ENCODE assay signal across 8 mouse cellular contexts in genomic region chr8:102786467-102787360, GRCm38 (mm10). TPM values are rescaled to one million over a fixed set of nuclear protein-coding genes. Genes with fewer than 3 reads are reported as not detected.
DNase-seq lines count a peak whose midpoint lies in the region; ATAC-seq lines count a peak whose summit lies in the region.
"Had no signal": no experiment of that assay in that cellular context is flagged by ENCODE, and none has a peak within 500 bp of the region (broad histone marks: within the 10 kb centered on the region; RNA-seq: fewer than 3 reads in every experiment).

No protein-coding gene starts in this region.

- H3K4me2 ChIP-seq in lung, embryonic 15.5 days, result peak overlapping the region; percentile 82
- H3K4me2 ChIP-seq in forebrain, embryonic 11.5 days (ENCODE audit: low read depth, low read length, severe bottlenecking), result peak overlapping the region; percentile 78
- peak overlapping the region; percentile 96 for H3K4me2 ChIP-seq in hindbrain, embryonic 15.5 days
- H3K4me2 ChIP-seq in midbrain, embryonic 12.5 days (replicated peaks), result peak overlapping the region; percentile 87

- H3K9ac ChIP-seq in lung, embryonic 15.5 days, result peak overlapping the region; percentile 89
- H3K9ac ChIP-seq in forebrain, embryonic 11.5 days (ENCODE audit: low read length), result peak overlapping the region; percentile 89
- H3K9ac ChIP-seq in hindbrain, embryonic 15.5 days, result peak overlapping the region; percentile 32
- peak overlapping the region; percentile 44 for H3K9ac ChIP-seq in midbrain, embryonic 12.5 days (replicated peaks)

- peak overlapping the region; percentile 78 for H3K4me3 ChIP-seq in lung, embryonic 15.5 days
- H3K4me3 ChIP-seq in forebrain, embryonic 11.5 days (ENCODE audit: low read depth, low read length), result peak overlapping the region; percentile 68
- H3K4me3 ChIP-seq in hindbrain, embryonic 15.5 days, result peak overlapping the region; percentile 94
- peak overlapping the region; percentile 72 for H3K4me3 ChIP-seq in midbrain, embryonic 12.5 days

- H3K9me3 ChIP-seq in lung, embryonic 15.5 days, result no peaks in the 10 kb centered on the region
- no peaks in the 10 kb centered on the region for H3K9me3 ChIP-seq in forebrain, embryonic 11.5 days (ENCODE audit: control insufficient read depth, low read length)
- no peaks in the 10 kb centered on the region for H3K9me3 ChIP-seq in hindbrain, embryonic 15.5 days
- H3K9me3 ChIP-seq in midbrain, embryonic 12.5 days, result no peaks in the 10 kb centered on the region

- 0 out of 2 replicates have a peak, but pooled peaks cover 10% of the 10 kb centered on the region for H3K4me1 ChIP-seq in lung, embryonic 15.5 days
- H3K4me1 ChIP-seq in forebrain, embryonic 11.5 days (replicated peaks; ENCODE audit: control insufficient read depth, insufficient read depth, low read length), result 0 out of 2 replicates have a peak, but pooled peaks cover 4% of the 10 kb centered on the region
- H3K4me1 ChIP-seq in hindbrain, embryonic 15.5 days (replicated peaks), result peaks cover 23% of the 10 kb centered on the region
- H3K4me1 ChIP-seq in midbrain, embryonic 12.5 days, result peaks cover 23% of the 10 kb centered on the region

- DNase-seq in lung, postnatal 25 days (ENCODE audit: low spot score), result no peak
- peak; percentile 75 for DNase-seq in forebrain, embryonic 11.5 days (ENCODE audit: low spot score)
- DNase-seq in cerebellum, postnatal 25 days, result no peak
- no peak for DNase-seq in thymus, adult 18-20 months

- peak overlapping the region; percentile 96 for H3K27ac ChIP-seq in lung, embryonic 15.5 days
- no peak overlapping the region for H3K27ac ChIP-seq in forebrain, embryonic 11.5 days (ENCODE audit: low read depth, low read length)
- peak overlapping the region; percentile 7; the same call in 1 of the 2 replicates for H3K27ac ChIP-seq in hindbrain, embryonic 15.5 days (replicated peaks)
- H3K27ac ChIP-seq in midbrain, embryonic 12.5 days (replicated peaks), result no peak overlapping the region
- H3K27ac ChIP-seq: macrophage had no signal

- H3K36me3 ChIP-seq in lung, embryonic 15.5 days, result no peaks in the 10 kb centered on the region
- no peaks in the 10 kb centered on the region for H3K36me3 ChIP-seq in forebrain, embryonic 11.5 days (ENCODE audit: control insufficient read depth, insufficient read depth, low read length)
- H3K36me3 ChIP-seq in hindbrain, embryonic 15.5 days, result no peaks in the 10 kb centered on the region
- H3K36me3 ChIP-seq in midbrain, embryonic 12.5 days, result no peaks in the 10 kb centered on the region

- peak; percentile 45 for ATAC-seq in lung, embryonic 15.5 days (ENCODE audit: borderline replicate concordance, extremely low read depth, low FRiP score, low TSS enrichment)
- no peak for ATAC-seq in forebrain, embryonic 11.5 days (replicated peaks; ENCODE audit: low FRiP score)
- no peak for ATAC-seq in hindbrain, embryonic 15.5 days (ENCODE audit: low FRiP score, low read depth)
- no peak for ATAC-seq in midbrain, embryonic 12.5 days (ENCODE audit: low FRiP score, low read depth)

- H3K27me3 ChIP-seq in lung, embryonic 15.5 days, result peaks cover 19% of the 10 kb centered on the region; the same call in 1 of the 2 replicates
- H3K27me3 ChIP-seq in forebrain, embryonic 11.5 days (ENCODE audit: control insufficient read depth, insufficient read depth, low read length), result peaks cover 3% of the 10 kb centered on the region
- peaks cover 4% of the 10 kb centered on the region for H3K27me3 ChIP-seq in hindbrain, embryonic 15.5 days
- H3K27me3 ChIP-seq in midbrain, embryonic 12.5 days, result peaks cover 49% of the 10 kb centered on the region

- whole genome bisulfite sequencing in lung, embryonic 15.5 days, result 3% methylated on average over 30 of the region's 31 CpGs
- 6% methylated on average over 27 of the region's 31 CpGs for WGBS in forebrain, embryonic 11.5 days
- 4% methylated on average over 31 of the region's 31 CpGs for WGBS in hindbrain, embryonic 15.5 days
- 5% methylated on average over 31 of the region's 31 CpGs for WGBS in midbrain, embryonic 12.5 days

RNA-seq across cellular contexts. Expression of gene Cdh11, which starts 1.3 kb away (rescaled TPM):
- polyA plus RNA-seq in lung, embryonic 15.5 days (2015; fragmentation: Nextera tagmentation; extraction: Ambion mirVana), result 177 and 178 TPM in 2 replicates
- 74.5 and 83.7 TPM in 2 replicates for polyA plus RNA-seq in forebrain, embryonic 11.5 days (2014; fragmentation: Nextera tagmentation; extraction: Ambion mirVana)
- polyA plus RNA-seq in hindbrain, embryonic 15.5 days (2015; fragmentation: Nextera tagmentation; extraction: Ambion mirVana), result 38.7 and 40.9 TPM in 2 replicates
- polyA plus RNA-seq in midbrain, embryonic 12.5 days (2016; fragmentation: Nextera tagmentation; extraction: Ambion mirVana), result 64.3 and 82.9 TPM in 2 replicates

Comparison
In these comparisons a context has a peak if more than half of its experiments do, and no peak if none do; other contexts are left out.
1. H3K27ac ChIP-seq: peak in lung, embryonic 15.5 days (single experiment) and hindbrain, embryonic 15.5 days (single experiment); none in forebrain, embryonic 11.5 days (single experiment) and midbrain, embryonic 12.5 days (single experiment).
2. H3K9ac ChIP-seq: peak in every context shown above with its lines; median percentile 89 in lung, embryonic 15.5 days; 89 in forebrain, embryonic 11.5 days; 44 in midbrain, embryonic 12.5 days; 32 in hindbrain, embryonic 15.5 days.
3. Peak in every context shown above with its lines, with median percentiles within 50 percentile points of each other: H3K4me2 ChIP-seq and H3K4me3 ChIP-seq.